Mouse (Mus musculus) liver, postnatal 0 days (tissue): ENCODE measurements at regions not wholly inside any gene's neighbourhood (a gene's known extent, or its start where the extent isn't known, plus 50 kb on each side); places are given as distances from the start of the nearest gene placed in this dataset.

Experiments
- CTCF ChIP-seq: sonication (generic); IDR thresholded peaks from 2 replicates; pipeline ENCODE4 v1.5.1; 2016; ENCODE audit warnings: antibody characterized with exemption, low read depth
- EP300 ChIP-seq: IDR thresholded peaks from 2 replicates; pipeline ENCODE4 v1.6.1; 2016; ENCODE audit warnings: antibody characterized with exemption, low read depth, mild to moderate bottlenecking

DNA sequence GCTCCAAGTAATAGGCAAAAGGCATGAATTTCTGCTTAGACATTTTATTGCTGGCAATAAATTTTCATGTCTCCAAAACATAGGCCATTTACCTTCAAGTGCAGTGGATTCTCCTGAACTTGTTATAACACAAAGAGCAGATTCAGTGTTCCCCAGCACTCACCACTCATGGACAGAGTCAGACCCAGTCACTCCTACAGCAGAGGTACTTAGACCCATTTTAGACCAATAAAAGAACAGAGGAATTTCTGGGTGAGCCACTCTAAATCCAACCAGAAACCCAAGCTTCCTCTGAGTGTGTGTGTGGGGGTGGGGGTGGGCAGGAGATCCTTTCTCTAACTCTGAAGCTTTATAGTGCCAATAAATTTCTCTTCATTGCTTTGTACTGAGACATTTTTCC is 584.7 kb upstream of the Dpp10 start:
- no peak for TF ChIP-seq CTCF
- TF ChIP-seq EP300, result no peak
